Mouse (Mus musculus): ENCODE results near the gene Vps13d. TPM values are rescaled to one million over a fixed set of nuclear protein-coding genes. Genes with fewer than 3 reads are reported as not detected.

Gene Vps13d
- polyA plus RNA-seq, 1 experiment from 2014 or later, result 6.6 TPM

- TF ChIP-seq CTCF (IDR thresholded peaks at IDR 0.05; ENCODE audit: low read depth), result no peak
- TF ChIP-seq EP300 (IDR thresholded peaks at IDR 0.05; ENCODE audit: low read depth), result no peak
- peaks cover 19% of the 10 kb centered on the region for H3K36me3 ChIP-seq (replicated peaks; ENCODE audit: insufficient read depth, low read length)
- no peak overlapping the region for H3K4me2 ChIP-seq (ENCODE audit: low read depth, low read length)
- no peak for DNase-seq
- no peak overlapping the region for H3K9ac ChIP-seq (replicated peaks)
- H3K4me3 ChIP-seq (ENCODE audit: low read depth, low read length), result no peak overlapping the region
- WGBS (ENCODE audit: insufficient replicate concordance), result 61% methylated on average over 3 of the region's 3 CpGs
- no peak for ATAC-seq
- no peaks in the 10 kb centered on the region for H3K27me3 ChIP-seq (ENCODE audit: insufficient read depth, low read length)
- no peaks in the 10 kb centered on the region for H3K9me3 ChIP-seq (ENCODE audit: low read length)
- no peak overlapping the region for H3K27ac ChIP-seq (ENCODE audit: low read depth)
- peaks cover 8% of the 10 kb centered on the region for H3K4me1 ChIP-seq (ENCODE audit: insufficient read depth)
These were observed 220.3 kb downstream of the Vps13d start for GRCm38 (mm10) chr4:144974458-144974857.

- ATAC-seq, result no peak
- Histone ChIP-seq H3K36me3 (replicated peaks; ENCODE audit: insufficient read depth, low read length) (peaks cover 19% of the 10 kb centered on the region), H3K27me3 (ENCODE audit: insufficient read depth, low read length) (no peaks in the 10 kb centered on the region), H3K9ac (replicated peaks) (no peak overlapping the region), H3K9me3 (ENCODE audit: low read length) (no peaks in the 10 kb centered on the region), H3K4me1 (ENCODE audit: insufficient read depth) (peaks cover 5% of the 10 kb centered on the region; the same call in 1 of the 2 replicates), H3K4me2 (ENCODE audit: low read depth, low read length) (no peak overlapping the region), H3K4me3 (ENCODE audit: low read depth, low read length) (no peak overlapping the region), H3K27ac (ENCODE audit: low read depth) (no peak overlapping the region)
- WGBS (ENCODE audit: insufficient replicate concordance), result 80% methylated on average over 6 of the region's 6 CpGs
- no peak for DNase-seq
- TF ChIP-seq CTCF (IDR thresholded peaks at IDR 0.05; ENCODE audit: low read depth), result no peak
- TF ChIP-seq EP300 (IDR thresholded peaks at IDR 0.05; ENCODE audit: low read depth), result no peak
These were observed 221.7 kb downstream of the Vps13d start for GRCm38 (mm10) chr4:144972948-144973720.

GRCm38 (mm10) chr4:144971048-144971447 is 223.8 kb downstream of the Vps13d start:
- H3K4me3 ChIP-seq (ENCODE audit: low read depth, low read length), result no peak overlapping the region
- TF ChIP-seq EP300 (IDR thresholded peaks at IDR 0.05; ENCODE audit: low read depth), result no peak
- TF ChIP-seq CTCF (IDR thresholded peaks at IDR 0.05; ENCODE audit: low read depth), result no peak
- peaks cover 12% of the 10 kb centered on the region; the same call in 1 of the 2 replicates for H3K36me3 ChIP-seq (replicated peaks; ENCODE audit: insufficient read depth, low read length)
- no peaks in the 10 kb centered on the region for H3K9me3 ChIP-seq (ENCODE audit: low read length)
- WGBS (ENCODE audit: insufficient replicate concordance), result 57% methylated on average over 2 of the region's 2 CpGs
- peaks cover 5% of the 10 kb centered on the region; the same call in 1 of the 2 replicates for H3K4me1 ChIP-seq (ENCODE audit: insufficient read depth)
- no peaks in the 10 kb centered on the region for H3K27me3 ChIP-seq (ENCODE audit: insufficient read depth, low read length)
- H3K9ac ChIP-seq (replicated peaks), result no peak overlapping the region
- no peak overlapping the region for H3K27ac ChIP-seq (ENCODE audit: low read depth)
- DNase-seq (no peak), ATAC-seq (no peak)
- no peak overlapping the region for H3K4me2 ChIP-seq (ENCODE audit: low read depth, low read length)

- Histone ChIP-seq H3K9me3 (ENCODE audit: low read length) (no peaks in the 10 kb centered on the region), H3K4me3 (ENCODE audit: low read depth, low read length) (no peak overlapping the region), H3K4me2 (ENCODE audit: low read depth, low read length) (no peak overlapping the region), H3K27me3 (ENCODE audit: insufficient read depth, low read length) (no peaks in the 10 kb centered on the region), H3K4me1 (ENCODE audit: insufficient read depth) (peaks cover 3% of the 10 kb centered on the region; the same call in 1 of the 2 replicates), H3K36me3 (replicated peaks; ENCODE audit: insufficient read depth, low read length) (no peaks in the 10 kb centered on the region; the same call in 1 of the 2 replicates), H3K27ac (ENCODE audit: low read depth) (no peak overlapping the region), H3K9ac (replicated peaks) (no peak overlapping the region)
- no peak for TF ChIP-seq EP300 (IDR thresholded peaks at IDR 0.05; ENCODE audit: low read depth)
- no peak for TF ChIP-seq CTCF (IDR thresholded peaks at IDR 0.05; ENCODE audit: low read depth)
- ATAC-seq (no peak), DNase-seq (no peak)
- 48% methylated on average over 6 of the region's 6 CpGs for WGBS (ENCODE audit: insufficient replicate concordance)
These were observed 225.8 kb downstream of the Vps13d start for GRCm38 (mm10) chr4:144969030-144969429.

GRCm38 (mm10) chr4:144968371-144968770 is 226.4 kb downstream of the Vps13d start:
- no peak for TF ChIP-seq CTCF (IDR thresholded peaks at IDR 0.05; ENCODE audit: low read depth)
- TF ChIP-seq EP300 (IDR thresholded peaks at IDR 0.05; ENCODE audit: low read depth), result no peak
- H3K4me3 ChIP-seq (ENCODE audit: low read depth, low read length), result no peak overlapping the region
- ATAC-seq (no peak), DNase-seq (no peak)
- peaks cover 3% of the 10 kb centered on the region; the same call in 1 of the 2 replicates for H3K4me1 ChIP-seq (ENCODE audit: insufficient read depth)
- H3K9me3 ChIP-seq (ENCODE audit: low read length), result no peaks in the 10 kb centered on the region
- no peak overlapping the region for H3K27ac ChIP-seq (ENCODE audit: low read depth)
- 80% methylated on average over 3 of the region's 3 CpGs for WGBS (ENCODE audit: insufficient replicate concordance)
- H3K4me2 ChIP-seq (ENCODE audit: low read depth, low read length), result no peak overlapping the region
- H3K27me3 ChIP-seq (ENCODE audit: insufficient read depth, low read length), result no peaks in the 10 kb centered on the region
- no peak overlapping the region for H3K9ac ChIP-seq (replicated peaks)
- H3K36me3 ChIP-seq (replicated peaks; ENCODE audit: insufficient read depth, low read length), result no peaks in the 10 kb centered on the region; the same call in 1 of the 2 replicates

- Histone ChIP-seq H3K27me3 (ENCODE audit: insufficient read depth, low read length) (no peaks in the 10 kb centered on the region), H3K4me2 (ENCODE audit: low read depth, low read length) (no peak overlapping the region), H3K4me1 (ENCODE audit: insufficient read depth) (no peaks in the 10 kb centered on the region), H3K9me3 (ENCODE audit: low read length) (no peaks in the 10 kb centered on the region), H3K36me3 (replicated peaks; ENCODE audit: insufficient read depth, low read length) (no peaks in the 10 kb centered on the region; the same call in 1 of the 2 replicates), H3K27ac (ENCODE audit: low read depth) (no peak overlapping the region), H3K4me3 (ENCODE audit: low read depth, low read length) (no peak overlapping the region), H3K9ac (replicated peaks) (no peak overlapping the region)
- no peak for DNase-seq
- WGBS (ENCODE audit: insufficient replicate concordance), result 80% methylated on average over 2 of the region's 2 CpGs
- ATAC-seq, result no peak
- TF ChIP-seq EP300 (IDR thresholded peaks at IDR 0.05; ENCODE audit: low read depth) (no peak), CTCF (IDR thresholded peaks at IDR 0.05; ENCODE audit: low read depth) (no peak)
These were observed 229.6 kb downstream of the Vps13d start for GRCm38 (mm10) chr4:144965255-144965654.
